Mouse (Mus musculus) heart, adult 2 months (tissue): ENCODE results near the gene Ly6g6e.

ENCODE experiments used
- CTCF ChIP-seq: fragments of 200-600 bp; IDR thresholded peaks from 2 replicates; pipeline ENCODE4 v1.8.1; 2022; ENCODE audit warnings: antibody characterized with exemption, mild to moderate bottlenecking, moderate library complexity
- POLR2A ChIP-seq: fragments of 200-500 bp; IDR thresholded peaks from 2 replicates; pipeline ENCODE4 v1.6.1; 2011; ENCODE audit warnings: mild to moderate bottlenecking, low read depth, low read length, control low read depth; ENCODE audit not compliant: insufficient read depth

GRCm38 (mm10) chr17:35085208-35085865 is 8.6 kb downstream of the Ly6g6e start, which contains the start of gene Ly6g6f:
- TF ChIP-seq CTCF (no peak), POLR2A (no peak)
